Mouse (Mus musculus): Measurements from ENCODE around the gene Rad18. TPM values are rescaled to one million over a fixed set of nuclear protein-coding genes. Genes with fewer than 3 reads are reported as not detected.

Rad18 gene
- polyA plus RNA-seq, 1 experiment from 2014 or later = 45.3 TPM

DNA sequence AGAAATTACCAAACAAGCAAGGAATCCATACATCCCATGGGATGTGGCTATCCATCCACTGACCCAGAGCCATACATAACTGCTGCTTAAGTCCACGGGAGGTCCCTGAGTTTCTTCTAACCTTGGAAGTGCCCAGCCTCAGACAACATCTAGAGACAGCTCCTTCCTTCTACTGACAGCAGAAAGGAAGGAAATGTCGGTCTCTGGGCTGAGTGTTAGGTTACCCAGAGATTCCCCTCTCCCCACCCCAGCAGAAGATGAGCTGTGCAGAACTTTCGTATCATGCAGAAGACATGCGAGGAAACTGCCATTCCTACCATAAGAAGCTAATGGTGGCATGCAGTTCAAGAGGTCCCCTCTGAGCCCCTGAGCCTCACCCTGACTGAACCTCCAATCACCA, 109.5 kb downstream of the Rad18 start:
- WGBS = 78% methylated on average over 4 of the region's 4 CpGs
- Histone ChIP-seq H3K4me2 (replicated peaks; ENCODE audit: low read depth, low read length) (no peak overlapping the region), H3K4me3 (ENCODE audit: low read depth, low read length) (no peak overlapping the region), H3K4me1 (ENCODE audit: control insufficient read depth, insufficient read depth, low read length) (no peaks in the 10 kb centered on the region), H3K27ac (ENCODE audit: low read length) (no peak overlapping the region), H3K27me3 (ENCODE audit: control insufficient read depth, insufficient read depth, low read length) (no peaks in the 10 kb centered on the region), H3K36me3 (ENCODE audit: control insufficient read depth, insufficient read depth, low read length) (no peaks in the 10 kb centered on the region), H3K9ac (replicated peaks; ENCODE audit: low read depth, low read length) (no peak overlapping the region), H3K9me3 (ENCODE audit: control insufficient read depth, low read depth, low read length) (no peaks in the 10 kb centered on the region)
- no peak for ATAC-seq (ENCODE audit: insufficient number of reproducible peaks, insufficient read depth, low FRiP score, low read depth)

DNA sequence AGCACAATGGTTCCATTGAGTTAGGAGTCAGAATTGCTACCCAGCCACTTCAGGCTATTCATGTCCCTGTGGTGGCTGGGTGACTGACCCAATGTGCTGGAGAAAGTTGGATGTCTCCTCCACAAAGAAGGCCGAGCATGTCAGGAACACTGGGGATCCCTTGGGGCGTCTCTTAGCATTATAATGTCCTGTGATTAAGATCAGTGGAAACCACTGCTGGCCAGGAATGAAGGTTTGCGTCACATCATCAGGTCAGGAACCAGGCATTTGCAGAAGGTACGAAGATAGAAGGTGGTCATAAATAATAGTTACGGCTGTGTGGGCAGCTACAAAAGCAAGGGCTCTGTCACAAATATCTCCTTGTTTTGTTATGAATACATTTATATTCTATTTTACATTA, 111.5 kb downstream of the Rad18 start:
- WGBS = 83% methylated on average over 5 of the region's 5 CpGs
- Histone ChIP-seq H3K4me1 (ENCODE audit: control insufficient read depth, insufficient read depth, low read length) (no peaks in the 10 kb centered on the region), H3K36me3 (ENCODE audit: control insufficient read depth, insufficient read depth, low read length) (no peaks in the 10 kb centered on the region), H3K27me3 (ENCODE audit: control insufficient read depth, insufficient read depth, low read length) (no peaks in the 10 kb centered on the region), H3K4me2 (replicated peaks; ENCODE audit: low read depth, low read length) (no peak overlapping the region), H3K9ac (replicated peaks; ENCODE audit: low read depth, low read length) (no peak overlapping the region), H3K27ac (ENCODE audit: low read length) (no peak overlapping the region), H3K9me3 (ENCODE audit: control insufficient read depth, low read depth, low read length) (no peaks in the 10 kb centered on the region), H3K4me3 (ENCODE audit: low read depth, low read length) (no peak overlapping the region)
- ATAC-seq (ENCODE audit: insufficient number of reproducible peaks, insufficient read depth, low FRiP score, low read depth) = no peak

DNA sequence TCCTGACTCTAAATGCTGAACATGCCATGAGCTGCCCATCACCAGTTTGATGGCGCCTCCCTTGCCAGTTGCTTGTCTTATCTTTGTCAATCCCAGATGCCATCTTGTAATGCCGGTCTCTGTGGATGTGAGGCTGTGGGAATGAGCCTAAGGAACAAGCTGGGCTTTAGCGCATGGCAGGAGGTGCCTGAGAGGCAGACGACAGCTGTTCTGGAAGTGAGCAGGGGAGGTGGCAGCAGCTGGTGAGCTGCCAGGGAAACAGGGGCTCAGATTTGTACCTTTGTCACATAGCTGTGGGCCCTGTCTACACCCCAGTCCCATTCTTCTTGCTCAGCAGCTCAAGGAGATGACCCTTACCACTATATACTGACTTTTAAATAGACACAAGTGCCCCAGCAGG, 114.5 kb downstream of the Rad18 start:
- ATAC-seq (ENCODE audit: insufficient number of reproducible peaks, insufficient read depth, low FRiP score, low read depth) = no peak
- no peak overlapping the region for H3K4me2 ChIP-seq (replicated peaks; ENCODE audit: low read depth, low read length)
- H3K4me3 ChIP-seq (ENCODE audit: low read depth, low read length) = no peak overlapping the region
- no peak overlapping the region for H3K27ac ChIP-seq (ENCODE audit: low read length)
- no peaks in the 10 kb centered on the region for H3K27me3 ChIP-seq (ENCODE audit: control insufficient read depth, insufficient read depth, low read length)
- no peaks in the 10 kb centered on the region for H3K4me1 ChIP-seq (ENCODE audit: control insufficient read depth, insufficient read depth, low read length)
- WGBS = 79% methylated on average over 4 of the region's 4 CpGs
- H3K36me3 ChIP-seq (ENCODE audit: control insufficient read depth, insufficient read depth, low read length) = no peaks in the 10 kb centered on the region
- no peak overlapping the region for H3K9ac ChIP-seq (replicated peaks; ENCODE audit: low read depth, low read length)
- H3K9me3 ChIP-seq (ENCODE audit: control insufficient read depth, low read depth, low read length) = no peaks in the 10 kb centered on the region

DNA sequence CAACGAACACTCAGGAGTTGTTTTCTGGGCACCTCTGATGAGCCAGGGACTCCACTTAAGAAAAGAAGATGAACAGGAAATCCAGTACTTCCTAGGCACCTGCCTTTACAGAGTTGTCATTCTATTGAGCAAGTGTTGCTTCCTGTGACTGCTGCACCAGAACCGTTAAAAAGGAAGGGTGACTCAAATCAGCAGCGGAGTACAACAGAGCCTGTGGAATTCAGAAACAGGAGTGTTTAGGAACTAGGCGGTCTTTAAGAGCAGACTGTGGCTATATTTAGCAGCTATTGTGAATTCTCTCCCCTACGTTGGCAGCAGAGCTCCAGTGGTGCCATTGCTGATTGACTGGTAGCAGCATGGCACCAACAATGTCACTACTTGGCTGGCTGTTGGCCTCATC, 119.3 kb downstream of the Rad18 start:
- Histone ChIP-seq H3K4me1 (ENCODE audit: control insufficient read depth, insufficient read depth, low read length) (no peaks in the 10 kb centered on the region), H3K4me2 (replicated peaks; ENCODE audit: low read depth, low read length) (no peak overlapping the region), H3K36me3 (ENCODE audit: control insufficient read depth, insufficient read depth, low read length) (no peaks in the 10 kb centered on the region), H3K9ac (replicated peaks; ENCODE audit: low read depth, low read length) (no peak overlapping the region), H3K27me3 (ENCODE audit: control insufficient read depth, insufficient read depth, low read length) (no peaks in the 10 kb centered on the region), H3K27ac (ENCODE audit: low read length) (no peak overlapping the region), H3K4me3 (ENCODE audit: low read depth, low read length) (no peak overlapping the region), H3K9me3 (ENCODE audit: control insufficient read depth, low read depth, low read length) (no peaks in the 10 kb centered on the region)
- no peak for ATAC-seq (ENCODE audit: insufficient number of reproducible peaks, insufficient read depth, low FRiP score, low read depth)
- 64% methylated on average over 5 of the region's 5 CpGs for WGBS

DNA sequence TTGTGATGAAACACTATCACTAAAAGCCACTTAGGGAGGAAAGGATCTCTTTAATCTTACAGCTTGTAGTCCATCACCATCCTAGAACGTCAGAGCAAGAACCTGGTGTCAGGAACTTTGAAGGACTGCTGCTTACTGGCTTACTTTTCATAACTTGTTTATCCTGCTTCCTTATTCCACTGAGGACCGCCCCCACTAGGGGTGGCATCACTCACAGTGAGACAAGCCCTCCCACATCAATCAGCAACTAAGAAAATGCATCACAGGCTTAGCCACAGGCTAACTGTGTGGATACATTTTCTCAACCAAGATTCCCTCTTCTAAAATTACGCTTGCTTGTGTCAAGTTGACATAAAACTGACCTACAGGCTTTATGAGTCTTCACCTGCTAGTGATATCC, 121.9 kb downstream of the Rad18 start:
- H3K4me1 ChIP-seq (ENCODE audit: control insufficient read depth, insufficient read depth, low read length) = no peaks in the 10 kb centered on the region
- H3K27ac ChIP-seq (ENCODE audit: low read length) = no peak overlapping the region
- no peak for ATAC-seq (ENCODE audit: insufficient number of reproducible peaks, insufficient read depth, low FRiP score, low read depth)
- 59% methylated on average over 3 of the region's 3 CpGs for WGBS
- H3K9me3 ChIP-seq (ENCODE audit: control insufficient read depth, low read depth, low read length) = no peaks in the 10 kb centered on the region
- H3K4me2 ChIP-seq (replicated peaks; ENCODE audit: low read depth, low read length) = no peak overlapping the region
- H3K4me3 ChIP-seq (ENCODE audit: low read depth, low read length) = no peak overlapping the region
- no peaks in the 10 kb centered on the region for H3K27me3 ChIP-seq (ENCODE audit: control insufficient read depth, insufficient read depth, low read length)
- H3K36me3 ChIP-seq (ENCODE audit: control insufficient read depth, insufficient read depth, low read length) = no peaks in the 10 kb centered on the region
- H3K9ac ChIP-seq (replicated peaks; ENCODE audit: low read depth, low read length) = no peak overlapping the region

DNA sequence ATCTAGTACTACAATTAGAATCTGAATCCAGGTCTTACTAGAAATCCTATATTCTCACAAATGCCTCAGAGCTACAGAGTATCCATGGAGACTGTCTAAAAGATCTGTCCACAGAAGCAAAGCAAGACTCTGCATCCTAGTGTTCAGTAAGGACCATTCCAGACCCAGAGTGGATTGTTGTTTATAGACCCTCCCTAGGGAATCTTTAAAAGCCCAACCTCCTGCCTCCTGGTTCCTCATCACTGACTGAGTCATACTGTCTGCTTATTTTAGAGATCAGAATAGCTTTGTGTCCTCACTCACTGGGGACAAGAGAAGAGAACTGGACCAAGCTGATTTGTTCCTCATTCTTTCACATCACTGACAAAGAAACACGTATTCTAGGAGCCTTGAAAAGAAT, 126.1 kb downstream of the Rad18 start:
- Histone ChIP-seq H3K9ac (replicated peaks; ENCODE audit: low read depth, low read length) (no peak overlapping the region), H3K4me1 (ENCODE audit: control insufficient read depth, insufficient read depth, low read length) (no peaks in the 10 kb centered on the region), H3K27ac (ENCODE audit: low read length) (no peak overlapping the region), H3K9me3 (ENCODE audit: control insufficient read depth, low read depth, low read length) (no peaks in the 10 kb centered on the region), H3K4me2 (replicated peaks; ENCODE audit: low read depth, low read length) (no peak overlapping the region), H3K36me3 (ENCODE audit: control insufficient read depth, insufficient read depth, low read length) (no peaks in the 10 kb centered on the region), H3K4me3 (ENCODE audit: low read depth, low read length) (no peak overlapping the region), H3K27me3 (ENCODE audit: control insufficient read depth, insufficient read depth, low read length) (no peaks in the 10 kb centered on the region)
- 46% methylated on average over 1 of the region's 1 CpGs for WGBS
- no peak for ATAC-seq (ENCODE audit: insufficient number of reproducible peaks, insufficient read depth, low FRiP score, low read depth)

Other genes starting within 250 kb of the Rad18 start
- 0.45 TPM in 1 of 2 replicates, not detected in the other for gene Cav3, start 237.2 kb downstream of the Rad18 start, polyA plus RNA-seq (2014; fragmentation: Nextera tagmentation; extraction: Ambion mirVana)
- 0.10 TPM in 1 of 2 replicates, not detected in the other for gene Oxtr, start 206.7 kb downstream of the Rad18 start, polyA plus RNA-seq (2014; fragmentation: Nextera tagmentation; extraction: Ambion mirVana)